Mouse (Mus musculus) ZHBTc4 (cell line): Measurements from ENCODE around the gene Cacna1g.
"Not testable (repeated sequence)": the region's sequence is repeated elsewhere in the genome, so short reads cannot be mapped to it uniquely, and the experiment has no call there.

ENCODE experiments used
- DNase-seq: peaks from one replicate; pipeline ENCODE4 v3.0.0-alpha.2; 2011; ENCODE audit warnings: low read depth, low spot score

The Cacna1g gene

DNA sequence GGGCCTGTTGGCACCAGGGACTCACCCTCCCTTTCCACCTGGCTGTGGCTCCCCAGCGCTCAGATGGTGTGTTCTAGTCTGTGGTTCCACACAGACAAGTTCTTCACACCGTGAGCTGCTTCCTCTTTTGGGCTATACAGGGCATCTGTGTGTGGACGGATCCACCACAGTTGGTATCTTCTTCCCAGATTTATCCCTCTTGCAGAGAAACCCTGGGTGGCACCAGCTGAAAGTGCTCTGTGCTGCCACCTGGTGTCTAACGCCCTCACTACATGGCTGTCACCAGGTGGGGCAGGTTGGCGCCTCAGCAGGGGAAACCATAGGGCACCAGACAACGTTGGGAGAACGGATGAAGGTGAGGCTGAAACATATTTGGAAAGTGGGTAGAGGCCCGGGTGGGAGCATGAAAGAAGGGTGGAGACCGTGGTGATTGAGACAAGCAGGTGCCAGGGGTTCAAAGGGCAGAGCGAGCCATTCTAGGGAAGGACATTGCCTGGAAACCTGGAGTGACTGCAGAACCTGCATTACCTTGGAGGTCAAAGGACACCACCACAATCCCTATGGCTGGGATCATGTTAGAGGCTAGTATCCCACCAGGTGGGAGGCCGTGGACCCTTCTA lies 69.2 kb downstream of the Cacna1g start:
- DNase-seq: peak; percentile 74

DNA sequence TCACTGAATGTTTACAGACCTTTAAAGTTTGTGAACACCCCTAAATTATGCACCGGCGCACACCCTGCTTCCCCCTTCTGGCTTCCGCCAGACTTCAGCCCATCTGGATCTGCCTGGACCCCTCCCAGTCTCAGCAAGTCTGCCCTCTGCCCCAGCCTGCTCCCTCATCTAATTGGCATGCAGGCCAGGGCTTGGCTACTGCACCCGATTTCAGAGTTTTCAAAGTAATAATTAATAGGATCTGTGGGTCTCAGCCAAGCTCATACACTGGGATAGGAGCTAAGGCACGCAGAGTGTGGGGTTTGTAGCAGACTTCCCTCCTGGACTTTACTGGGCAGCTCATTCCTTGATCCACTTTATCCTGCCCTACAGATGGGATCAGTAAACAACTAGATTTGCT lies 69.8 kb downstream of the Cacna1g start:
- no peak for DNase-seq

DNA sequence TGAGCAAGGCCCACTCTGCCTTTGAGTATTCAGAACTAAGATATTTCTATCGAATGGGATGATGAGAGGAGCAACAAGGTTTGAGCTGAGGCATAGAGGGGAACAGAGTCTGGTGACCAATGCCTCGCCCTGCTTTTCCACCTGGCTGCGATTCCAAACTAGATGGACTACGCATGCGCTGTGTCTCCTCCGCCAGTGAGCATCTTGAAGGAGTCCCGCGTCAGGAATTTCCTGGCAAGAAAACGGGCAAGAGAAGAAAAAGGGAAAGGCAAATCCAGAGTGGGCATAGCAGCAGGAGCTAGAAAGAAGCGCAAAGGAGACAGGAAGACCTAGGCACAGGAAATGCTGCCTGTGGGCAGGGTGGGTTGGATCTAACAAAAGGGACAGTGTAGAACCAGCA lies 70.2 kb downstream of the Cacna1g start:
- no peak for DNase-seq

DNA sequence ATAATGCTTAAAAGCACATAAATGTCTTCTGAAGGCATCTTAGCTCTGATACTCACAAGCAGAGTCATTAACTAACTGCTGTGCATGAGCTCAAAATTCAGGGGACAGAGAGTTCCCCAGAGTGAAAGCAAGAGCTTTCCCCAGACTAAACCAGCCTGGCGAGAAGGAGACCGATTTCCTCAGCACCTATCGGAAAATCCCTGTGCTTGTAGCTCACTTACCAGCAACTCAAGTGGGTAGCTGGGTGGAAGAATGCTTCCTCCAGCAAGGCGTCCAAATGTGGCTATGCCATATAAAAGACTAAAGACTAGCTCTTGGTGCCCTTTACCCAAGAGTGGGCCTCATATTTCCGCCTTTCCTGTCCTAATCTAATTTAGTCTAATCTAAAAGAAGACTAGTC lies 71.3 kb downstream of the Cacna1g start:
- DNase-seq: no peak

DNA sequence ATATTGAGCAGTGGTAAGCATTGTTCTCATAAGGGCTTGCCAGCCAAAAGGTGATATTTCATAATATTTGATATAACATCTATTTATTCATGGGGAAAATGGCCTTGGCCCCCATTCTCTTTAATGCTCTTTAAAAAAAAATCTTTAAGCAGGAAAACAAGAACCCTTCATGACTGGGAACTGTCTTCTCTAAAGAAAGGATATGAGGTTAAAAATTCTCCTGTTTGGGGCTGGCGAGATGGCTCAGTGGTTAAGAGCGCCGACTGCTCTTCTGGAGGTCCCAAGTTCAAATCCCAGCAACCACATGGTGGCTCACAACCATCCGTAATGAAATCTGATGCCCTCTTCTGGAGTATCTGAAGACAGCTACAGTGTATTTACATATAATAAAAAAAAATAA lies 72.0 kb downstream of the Cacna1g start:
- not testable (repeated sequence) for DNase-seq

DNA sequence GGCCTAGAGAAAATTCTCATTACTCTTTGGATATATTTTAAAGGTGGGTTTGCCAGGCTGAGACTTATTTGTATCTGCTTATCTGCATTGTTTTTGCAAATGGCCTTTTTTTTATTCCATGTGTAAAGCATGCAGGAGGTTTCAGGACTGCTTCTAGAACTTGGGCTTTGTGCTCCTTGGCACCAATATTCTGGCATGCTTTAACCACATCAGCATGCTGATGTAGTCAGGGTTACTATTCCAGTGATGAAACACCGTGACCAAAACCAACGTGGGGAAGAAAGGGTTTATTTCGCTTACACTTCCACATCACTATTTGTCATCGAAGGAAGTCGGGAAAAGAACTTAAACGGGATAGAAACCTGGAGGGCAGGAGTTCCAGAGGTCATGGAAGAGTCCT lies 73.0 kb downstream of the Cacna1g start:
- no peak for DNase-seq

DNA sequence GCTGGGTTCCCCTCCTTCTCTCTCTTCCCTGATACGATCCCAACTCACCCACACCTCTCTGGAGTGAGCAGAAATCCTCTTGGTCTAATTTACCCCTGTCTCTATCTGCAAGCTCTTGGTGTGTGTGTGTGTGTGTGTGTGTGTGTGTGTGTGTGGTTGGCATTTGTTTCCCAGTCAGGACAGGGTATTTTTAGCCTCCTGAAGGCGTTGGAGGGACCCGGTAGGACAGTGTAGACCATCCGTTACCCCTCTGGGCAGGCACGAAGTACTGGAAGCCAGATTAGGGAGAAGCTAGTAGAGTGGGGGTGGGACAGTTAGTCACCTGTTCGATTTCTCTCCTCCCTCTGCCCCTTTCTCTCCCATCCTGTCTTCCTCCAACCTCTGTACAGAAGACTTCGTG lies 79.9 kb downstream of the Cacna1g start:
- no peak for DNase-seq

DNA sequence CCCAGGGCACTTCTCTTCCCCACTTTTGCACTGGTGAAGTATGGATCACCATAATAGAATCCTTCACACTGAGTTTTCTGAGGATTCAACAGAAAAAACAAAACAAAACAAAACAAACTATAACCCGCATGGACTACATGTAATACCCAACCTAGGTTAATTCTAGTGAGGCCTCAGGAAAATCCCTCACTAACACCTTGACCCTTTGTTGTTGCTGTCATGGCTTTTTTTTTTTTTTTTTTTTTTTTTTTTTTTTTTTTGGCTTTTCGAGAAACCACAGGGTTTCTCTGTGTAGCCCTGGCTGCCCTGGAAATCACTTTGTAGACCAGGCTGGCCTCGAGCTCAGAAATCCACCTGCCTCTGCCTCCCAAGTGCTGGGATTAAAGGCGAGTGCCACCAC lies 80.5 kb downstream of the Cacna1g start:
- not testable (repeated sequence) for DNase-seq

DNA sequence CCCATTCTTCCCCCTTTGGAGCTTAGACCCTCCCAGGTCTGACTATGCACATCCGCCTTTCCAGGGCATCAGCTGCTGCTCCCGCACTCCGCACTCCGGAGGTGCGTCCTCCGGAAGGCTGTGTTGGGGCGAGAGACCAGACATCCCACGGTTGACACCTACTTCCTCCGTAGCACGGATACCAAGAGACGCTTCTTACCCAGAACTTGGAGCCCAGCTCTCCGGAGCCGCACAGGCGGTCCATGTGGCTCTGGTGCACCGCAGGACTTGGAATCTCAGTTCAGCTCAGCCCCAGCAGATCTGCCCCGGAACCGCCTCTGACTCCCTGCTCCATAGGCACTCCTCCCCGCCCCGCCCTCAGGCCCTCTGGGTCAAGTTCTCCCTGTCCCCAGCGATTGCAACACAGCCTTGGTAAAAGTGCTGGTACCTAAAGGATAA lies 81.3 kb downstream of the Cacna1g start, which contains the start of gene Abcc3:
Gene Abcc3 (minus strand): TSS at position 326 of the 438 bp plus-strand sequence.
- peak; percentile 71 for DNase-seq

DNA sequence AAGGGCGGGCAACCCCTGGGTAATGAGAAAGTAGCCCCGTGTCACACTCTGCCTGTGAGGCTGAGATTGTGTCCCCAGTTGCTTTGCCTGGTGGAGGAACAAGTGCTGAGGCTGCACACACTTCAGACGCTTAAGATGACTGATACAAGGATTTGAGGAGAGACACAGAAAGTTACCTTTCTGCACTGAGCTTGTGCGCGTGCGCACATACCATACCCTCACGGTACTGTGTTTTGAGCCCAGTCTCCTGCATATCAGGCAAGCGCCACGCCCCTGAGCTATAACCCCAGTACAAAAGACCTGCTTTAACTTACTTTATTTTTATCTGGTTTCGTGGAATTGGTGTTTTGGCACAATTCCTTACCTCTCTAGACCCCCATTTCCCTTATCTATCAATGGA lies 82.3 kb downstream of the Cacna1g start:
- no peak for DNase-seq

DNA sequence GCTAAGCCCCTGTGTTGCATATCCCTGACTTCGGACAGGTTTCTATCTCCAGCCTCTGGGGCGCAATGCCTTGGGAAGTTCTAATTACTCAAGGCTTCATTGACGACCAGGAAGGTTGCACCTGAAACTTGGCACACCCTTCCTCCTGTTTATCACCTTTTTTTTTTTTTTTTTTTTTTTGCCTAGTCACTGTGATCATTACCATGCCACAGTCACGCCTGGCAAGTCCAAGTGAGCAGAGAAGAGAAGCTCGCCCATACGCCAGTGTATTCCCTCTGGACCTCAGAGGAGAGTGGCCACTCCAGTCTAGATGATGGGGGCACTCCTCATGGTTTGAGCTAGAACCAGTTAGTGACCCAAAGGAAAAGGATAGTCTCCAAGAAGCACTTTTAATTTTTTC lies 83.2 kb downstream of the Cacna1g start:
- DNase-seq: no peak

DNA sequence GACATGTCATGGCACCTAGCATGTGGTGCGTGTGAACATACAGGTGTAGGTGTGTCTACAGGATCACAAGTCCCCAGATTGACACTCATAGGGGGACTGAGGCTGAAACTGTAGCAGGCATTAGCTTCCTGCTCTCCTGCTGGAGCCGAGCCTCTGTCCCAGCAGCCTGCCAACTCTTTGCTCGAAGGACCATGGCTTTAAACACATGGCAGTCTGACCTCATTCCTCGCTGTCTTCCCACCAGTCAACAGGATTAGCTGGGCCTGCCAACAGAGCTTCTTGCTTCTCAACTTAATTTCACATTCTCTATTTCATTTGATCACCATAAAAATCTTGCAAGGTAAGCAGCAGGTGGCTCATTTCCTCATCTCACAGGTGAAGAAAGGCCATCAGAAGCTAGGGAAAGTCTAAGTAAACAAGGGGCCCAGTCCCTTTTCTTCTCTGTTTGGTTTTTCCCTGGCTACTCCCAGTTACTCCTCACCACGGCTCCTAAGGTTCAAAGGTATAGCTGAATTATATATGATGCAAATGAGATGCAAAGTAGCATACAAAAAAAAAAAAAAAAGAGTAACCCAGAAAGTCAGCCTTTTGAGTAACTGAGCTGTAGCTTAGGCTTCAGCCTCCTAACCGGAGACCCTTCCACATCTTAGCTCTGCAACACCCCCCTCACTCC lies 84.1 kb downstream of the Cacna1g start:
- DNase-seq: no peak

DNA sequence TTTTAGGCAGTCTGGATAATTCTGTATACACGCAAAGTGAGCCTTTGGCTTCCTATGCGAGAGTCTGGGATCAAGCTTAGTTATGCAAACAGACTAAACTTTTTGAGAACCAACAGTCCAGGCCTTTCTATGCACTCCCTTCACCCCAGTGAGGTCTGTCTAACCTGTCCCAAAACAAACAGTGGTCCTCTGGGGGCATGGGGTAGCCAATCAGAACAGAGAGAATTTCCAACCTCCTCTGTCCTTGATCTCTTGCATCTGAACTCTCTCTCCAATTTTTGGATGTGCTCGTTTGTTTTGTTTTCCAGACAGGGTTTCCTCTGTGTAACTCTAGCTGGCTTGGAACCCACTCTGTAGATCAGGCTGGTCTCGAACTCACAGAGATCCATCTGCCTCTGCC lies 85.0 kb downstream of the Cacna1g start:
- no peak for DNase-seq

DNA sequence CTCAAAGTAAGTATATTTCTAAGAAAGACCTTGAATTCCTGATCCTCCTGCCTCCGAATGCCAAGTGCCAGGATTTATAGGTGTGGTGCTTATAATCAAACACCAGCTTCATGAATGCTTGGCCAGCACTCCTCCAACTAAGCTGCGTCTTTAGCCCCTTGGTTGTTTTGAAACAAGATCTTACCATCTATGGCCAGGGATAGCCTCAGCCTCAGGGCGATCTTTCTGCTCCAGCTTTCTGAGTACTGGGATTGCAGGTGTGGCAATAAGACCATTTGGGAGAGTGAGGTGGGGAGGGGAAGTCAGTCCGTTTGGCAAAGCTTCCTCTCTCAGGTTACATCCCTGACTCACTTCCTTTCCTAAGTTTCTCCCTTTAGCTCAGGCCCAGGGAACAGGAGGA lies 86.2 kb downstream of the Cacna1g start:
- DNase-seq: no peak

DNA sequence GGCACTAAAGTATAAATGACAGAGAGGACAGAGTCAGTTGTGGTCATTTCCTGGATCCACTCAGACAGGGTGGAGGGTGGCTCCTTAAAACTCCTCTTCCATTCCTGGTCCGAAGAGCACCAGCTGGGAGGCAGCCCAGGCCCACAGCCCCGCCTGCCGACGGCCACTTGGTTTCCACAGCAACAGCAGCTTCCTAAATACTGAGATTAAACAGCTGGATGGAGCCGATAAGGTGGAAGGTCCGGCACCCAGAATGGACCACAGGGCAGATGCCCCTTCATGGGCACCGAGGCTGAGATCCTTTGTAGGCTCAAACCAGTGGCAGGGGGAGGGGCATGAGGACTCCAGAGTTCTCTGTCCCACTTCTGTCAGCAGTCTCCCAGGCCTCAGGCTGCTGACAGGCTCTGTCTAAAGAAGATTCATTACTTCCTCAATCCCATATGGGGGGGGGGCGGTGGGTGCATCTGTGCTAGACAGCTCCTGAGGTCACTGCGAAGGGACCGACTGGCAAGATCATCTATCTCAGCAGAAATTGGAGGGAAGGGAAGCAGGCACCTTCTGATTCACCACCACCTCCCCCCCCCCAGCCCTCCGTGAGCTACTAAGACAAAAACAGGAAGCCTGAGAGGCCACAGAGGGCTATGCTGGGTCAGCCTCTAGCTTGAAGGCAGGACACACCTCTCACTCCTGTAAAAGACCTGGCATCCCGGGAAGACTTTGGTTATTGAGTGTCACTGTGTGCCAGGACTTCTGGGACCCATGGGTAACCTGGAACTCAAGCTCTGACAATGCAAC lies 87.8 kb downstream of the Cacna1g start:
- no peak for DNase-seq

DNA sequence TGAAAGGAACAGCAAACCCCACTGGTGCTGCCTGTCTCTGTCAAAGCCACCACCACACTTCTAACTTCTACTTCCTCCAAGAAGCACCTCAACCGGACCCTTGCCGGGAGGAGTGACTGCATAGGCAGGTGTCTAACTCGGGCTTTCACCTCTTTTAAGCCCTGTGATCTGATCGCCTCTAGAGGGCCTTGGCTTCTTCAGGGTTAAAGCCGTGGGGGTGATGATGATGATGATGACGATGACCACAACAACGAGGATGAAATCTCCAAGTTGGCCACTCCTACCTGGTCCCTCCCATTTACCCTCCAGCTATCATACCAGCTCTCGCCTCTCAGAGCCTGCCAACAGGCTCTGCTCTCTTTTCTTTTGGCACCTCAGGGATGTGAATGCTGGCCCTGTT lies 94.3 kb downstream of the Cacna1g start:
- no peak for DNase-seq

DNA sequence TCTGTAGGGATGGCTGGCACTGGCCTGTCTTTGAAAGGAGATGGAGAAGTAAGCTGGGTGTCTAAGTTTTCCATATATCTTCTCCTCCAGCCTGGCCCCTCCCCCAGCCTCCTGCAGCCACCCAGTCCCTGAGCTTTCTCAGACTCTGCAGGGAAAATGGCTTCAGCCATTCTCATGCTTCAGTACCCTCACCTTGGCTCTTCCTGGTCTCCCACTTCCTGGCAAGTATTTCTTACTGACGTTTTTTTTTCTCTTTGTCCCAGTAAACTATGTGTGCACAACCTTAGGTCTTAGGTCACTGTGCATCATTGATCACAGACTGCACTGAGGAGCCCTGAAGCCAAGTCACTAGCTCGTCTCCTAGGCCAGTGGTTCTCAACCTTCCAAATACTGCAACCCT lies 94.9 kb downstream of the Cacna1g start:
- no peak for DNase-seq

DNA sequence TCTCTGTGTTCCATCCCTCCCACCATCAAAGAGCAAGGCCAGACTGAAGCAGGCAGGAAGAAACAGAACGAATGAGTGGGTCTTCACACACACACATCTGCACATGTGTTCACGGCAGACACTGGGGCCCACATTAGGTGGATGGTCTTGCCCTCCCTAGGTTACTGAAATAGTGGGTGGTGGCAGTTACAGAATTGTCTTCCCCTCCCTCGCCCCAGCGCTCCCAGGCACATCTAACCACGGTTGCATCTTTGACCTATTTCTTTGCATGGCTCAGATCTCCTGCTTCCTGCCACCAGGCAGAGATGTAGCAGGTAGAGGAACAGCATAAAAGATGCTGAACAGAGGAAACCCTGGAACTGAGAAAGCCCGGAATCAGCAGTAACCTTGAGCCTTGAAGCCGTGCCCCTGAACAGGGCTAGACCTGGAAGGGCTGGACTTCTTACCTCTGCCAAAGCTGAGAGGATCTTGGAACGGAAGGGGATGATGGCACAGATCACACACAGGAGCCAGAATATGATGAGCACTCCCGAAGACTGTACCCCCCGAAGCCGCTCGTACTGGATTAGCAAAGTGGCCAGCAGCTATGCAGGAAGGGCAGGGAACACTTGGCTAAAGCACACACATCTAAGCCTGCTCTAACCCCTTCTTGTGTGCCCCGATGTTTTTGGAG lies 99.6 kb downstream of the Cacna1g start:
- no peak for DNase-seq

DNA sequence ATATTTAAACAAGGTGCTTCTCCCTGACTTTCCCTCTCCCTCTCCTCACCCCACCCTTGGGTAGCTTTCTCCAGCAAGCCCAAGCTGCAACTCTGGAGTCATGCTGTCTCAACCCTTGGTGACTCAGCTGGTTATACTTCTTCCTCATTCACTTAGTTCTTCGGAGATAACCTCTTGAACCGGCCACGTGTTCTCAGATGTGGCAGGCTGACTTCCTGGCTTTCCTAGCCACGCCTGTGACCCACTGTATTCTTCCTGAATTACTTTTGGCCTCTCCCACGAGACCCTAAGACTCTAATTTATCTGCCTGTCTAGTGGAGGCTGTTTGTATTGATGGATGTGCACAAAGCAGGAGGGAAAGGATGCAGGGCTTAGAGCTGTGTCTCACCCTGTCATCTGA lies 103.2 kb downstream of the Cacna1g start:
- DNase-seq: peak; percentile 26

DNA sequence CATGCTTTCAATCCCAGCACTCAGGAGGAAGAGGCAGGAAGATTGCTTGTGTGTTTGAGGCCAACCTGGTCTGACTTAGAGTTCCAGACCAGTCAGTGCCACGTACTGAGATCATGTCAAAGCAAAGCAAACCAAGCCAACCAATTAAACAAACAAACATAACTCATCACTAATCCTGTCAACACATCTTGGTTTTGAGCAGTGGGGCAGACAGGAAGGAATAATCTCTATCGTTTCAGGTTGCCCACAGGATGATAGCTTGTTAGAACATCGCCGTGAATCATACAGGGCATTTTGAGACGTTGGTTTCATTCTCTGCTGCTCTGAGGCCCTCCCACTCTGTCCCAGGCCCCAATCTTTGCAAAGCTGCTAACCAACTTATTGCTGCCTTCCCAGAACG lies 104.0 kb downstream of the Cacna1g start:
- no peak for DNase-seq

DNA sequence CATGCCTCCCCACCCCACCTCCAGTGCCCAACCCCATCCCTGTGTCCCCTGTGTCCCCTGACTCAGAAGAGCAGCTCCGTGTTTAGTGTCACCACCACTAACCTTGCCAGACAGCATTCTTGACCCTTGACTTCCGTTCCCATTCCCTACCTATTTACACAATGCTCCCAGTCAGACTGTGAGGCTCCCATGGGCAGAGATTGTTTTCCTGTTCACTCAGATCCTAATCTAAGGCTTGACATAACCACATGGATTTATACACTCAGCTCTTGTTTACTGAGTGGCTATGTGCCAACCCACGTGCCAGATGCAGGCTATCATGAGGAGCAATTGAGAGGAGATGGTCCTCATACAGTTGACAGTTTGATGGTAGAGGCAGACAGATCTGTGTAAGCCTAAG lies 108.7 kb downstream of the Cacna1g start:
- no peak for DNase-seq

DNA sequence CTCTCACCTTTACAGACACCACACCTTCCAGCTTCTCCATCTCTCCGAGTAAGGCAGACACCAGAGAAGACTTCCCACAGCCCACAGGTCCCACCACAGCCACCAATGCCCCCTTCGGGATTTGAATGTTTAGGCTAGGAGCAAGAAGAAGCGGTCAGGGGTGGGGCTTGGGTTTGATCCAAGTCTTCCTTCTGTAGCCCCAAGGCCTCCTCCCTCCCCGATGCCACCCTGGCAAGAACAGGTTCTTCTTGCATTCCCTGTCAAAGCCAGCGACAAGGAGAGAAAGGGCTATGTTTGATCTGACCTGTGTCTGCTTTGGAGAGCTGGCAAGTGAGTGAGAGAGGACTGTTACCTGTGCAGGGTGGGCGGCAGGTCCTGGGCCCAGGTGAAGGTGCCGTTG lies 110.3 kb downstream of the Cacna1g start:
- no peak for DNase-seq
